Mouse (Mus musculus) c-Kit-positive CD71-positive TER-119-positive erythroid progenitor cells, embryonic 14.5 days (primary cell): ENCODE measurements around the gene Vwc2l.

Experiments
- DNase-seq: peaks from one replicate; pipeline ENCODE4 v3.0.0-alpha.2; 2013; ENCODE audit warnings: low spot score

The Vwc2l gene

GRCm38 (mm10) chr1:70725655-70726066 lies at the start of gene Vwc2l:
Gene Vwc2l (plus strand): TSS chr1:70725715.
- peak; percentile 2 for DNase-seq

GRCm38 (mm10) chr1:70692529-70692928 lies 33.0 kb upstream of the Vwc2l start:
- DNase-seq: no peak

- no peak for DNase-seq
Observed at GRCm38 (mm10) chr1:70700270-70700669, 25.2 kb upstream of the Vwc2l start.

- DNase-seq: no peak
Observed at GRCm38 (mm10) chr1:70703934-70704333, 21.6 kb upstream of the Vwc2l start.

- DNase-seq: no peak
Observed at GRCm38 (mm10) chr1:70705821-70706220, 19.7 kb upstream of the Vwc2l start.

GRCm38 (mm10) chr1:70725045-70725444 lies 470 bp upstream of the Vwc2l start:
- DNase-seq: no peak

- DNase-seq: no peak
Observed at GRCm38 (mm10) chr1:70787146-70787545, 61.6 kb downstream of the Vwc2l start.

GRCm38 (mm10) chr1:70791636-70792035 lies 66.1 kb downstream of the Vwc2l start:
- no peak for DNase-seq

GRCm38 (mm10) chr1:70795094-70795493 lies 69.6 kb downstream of the Vwc2l start:
- no peak for DNase-seq

GRCm38 (mm10) chr1:70803401-70803800 lies 77.9 kb downstream of the Vwc2l start:
- DNase-seq: no peak

GRCm38 (mm10) chr1:70823111-70823510 lies 97.6 kb downstream of the Vwc2l start:
- no peak for DNase-seq

- no peak for DNase-seq
Observed at GRCm38 (mm10) chr1:70833262-70833661, 107.7 kb downstream of the Vwc2l start.

- no peak for DNase-seq
Observed at GRCm38 (mm10) chr1:70842222-70842621, 116.7 kb downstream of the Vwc2l start.

GRCm38 (mm10) chr1:70845276-70845675 lies 119.8 kb downstream of the Vwc2l start:
- no peak for DNase-seq

- DNase-seq: no peak
Observed at GRCm38 (mm10) chr1:70851633-70852390, 126.3 kb downstream of the Vwc2l start.

- DNase-seq: no peak
Observed at GRCm38 (mm10) chr1:70853446-70853845, 127.9 kb downstream of the Vwc2l start.

GRCm38 (mm10) chr1:70855912-70856311 lies 130.4 kb downstream of the Vwc2l start:
- DNase-seq: no peak

- no peak for DNase-seq
Observed at GRCm38 (mm10) chr1:70861672-70862071, 136.2 kb downstream of the Vwc2l start.

- DNase-seq: no peak
Observed at GRCm38 (mm10) chr1:70866137-70866536, 140.6 kb downstream of the Vwc2l start.

- DNase-seq: no peak
Observed at GRCm38 (mm10) chr1:70880496-70880895, 155.0 kb downstream of the Vwc2l start.

GRCm38 (mm10) chr1:70881269-70881668 lies 155.8 kb downstream of the Vwc2l start:
- no peak for DNase-seq

- DNase-seq: no peak
Observed at GRCm38 (mm10) chr1:70884156-70884555, 158.6 kb downstream of the Vwc2l start.

- DNase-seq: peak; percentile 73
Observed at GRCm38 (mm10) chr1:70902311-70902710, 176.8 kb downstream of the Vwc2l start.

GRCm38 (mm10) chr1:70907366-70907765 lies 181.9 kb downstream of the Vwc2l start:
- no peak for DNase-seq
